Mouse (Mus musculus) frontal cortex, postnatal 36 days (tissue): ENCODE measurements around the gene Pcca.
"Not testable (repeated sequence)": the region's sequence is repeated elsewhere in the genome, so short reads cannot be mapped to it uniquely, and the experiment has no call there.

Source experiments
- DNase-seq, 2 experiments: peaks; one replicate each; pipeline ENCODE4 v3.0.0; 2022; ENCODE audit warnings: low spot score in 2 of 2

Gene Pcca

DNA sequence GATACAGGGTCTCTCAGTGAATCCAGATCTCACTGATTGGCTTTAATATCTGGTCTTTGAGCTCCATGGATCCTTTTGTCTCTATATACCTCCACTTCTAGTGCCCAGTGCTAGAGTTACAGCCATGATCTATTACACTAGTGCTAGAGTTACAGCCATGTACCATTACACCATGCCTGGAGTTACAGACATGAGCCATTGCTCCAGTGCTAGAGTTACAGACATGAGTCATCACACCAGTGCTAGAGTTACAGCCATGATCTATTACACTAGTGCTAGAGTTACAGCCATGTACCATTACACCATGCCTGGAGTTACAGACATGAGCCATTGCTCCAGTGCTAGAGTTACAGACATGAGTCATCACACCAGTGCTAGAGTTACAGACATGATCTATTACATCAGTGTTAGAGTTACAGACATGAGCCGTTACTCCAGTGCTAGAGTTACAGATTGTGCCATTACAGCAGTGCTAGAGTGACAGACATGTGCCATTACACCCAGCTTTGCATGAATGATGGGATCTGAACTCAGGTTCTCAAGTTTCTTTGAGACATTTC, 26.8 kb downstream of the Pcca start:
- not testable (repeated sequence) for DNase-seq

DNA sequence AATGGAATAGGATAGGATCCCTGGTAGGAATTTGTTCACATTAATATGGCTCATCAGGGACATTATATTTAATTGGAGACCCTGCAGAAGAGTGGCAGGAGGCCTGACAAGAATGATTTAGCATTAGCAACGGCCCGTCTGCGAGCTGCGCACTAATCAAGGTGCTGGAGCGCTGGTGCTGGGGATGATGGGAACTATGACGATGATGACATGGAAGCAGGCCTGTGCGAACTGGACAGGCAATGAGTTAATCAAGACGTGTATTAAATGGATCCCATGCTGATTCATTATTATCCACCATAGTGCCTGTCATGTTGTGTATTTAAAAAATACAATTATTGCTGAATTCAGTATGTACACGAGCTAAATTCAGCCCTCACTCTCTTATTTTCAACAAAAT, 36.7 kb downstream of the Pcca start:
- DNase-seq: no peak

DNA sequence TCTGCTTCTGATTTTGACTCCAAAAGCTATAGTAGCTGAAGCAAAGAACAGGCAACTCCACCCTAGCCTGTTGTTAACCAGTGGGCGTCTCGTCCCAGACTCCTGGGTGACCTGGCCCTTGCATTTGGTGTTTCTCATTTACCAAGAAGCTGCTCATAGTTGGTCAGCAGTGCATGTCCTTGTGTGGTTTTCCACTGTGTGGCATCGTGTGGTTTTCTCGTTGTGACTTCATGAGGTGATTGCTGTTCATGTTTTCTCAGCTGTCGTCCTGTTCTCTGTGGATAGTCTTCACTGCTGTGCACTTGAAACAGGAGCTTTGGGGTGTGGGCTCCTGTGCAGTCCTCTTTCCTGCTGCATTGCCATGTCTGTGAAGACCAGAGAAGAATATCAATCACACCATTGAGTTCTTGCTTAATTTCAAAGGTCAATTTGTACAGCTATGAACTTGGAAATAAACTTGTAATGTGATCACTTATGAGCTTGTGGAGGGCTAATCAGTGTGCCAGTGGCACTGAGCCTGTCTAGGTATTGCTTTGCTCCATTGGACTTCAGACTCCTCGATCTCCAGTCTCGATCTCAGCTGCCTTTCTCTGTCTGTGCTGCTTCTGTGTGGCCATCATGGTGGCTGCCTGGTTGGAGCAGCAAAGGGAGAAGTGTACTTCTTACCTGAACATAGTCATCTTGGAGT, 40.1 kb downstream of the Pcca start:
- DNase-seq: no peak

DNA sequence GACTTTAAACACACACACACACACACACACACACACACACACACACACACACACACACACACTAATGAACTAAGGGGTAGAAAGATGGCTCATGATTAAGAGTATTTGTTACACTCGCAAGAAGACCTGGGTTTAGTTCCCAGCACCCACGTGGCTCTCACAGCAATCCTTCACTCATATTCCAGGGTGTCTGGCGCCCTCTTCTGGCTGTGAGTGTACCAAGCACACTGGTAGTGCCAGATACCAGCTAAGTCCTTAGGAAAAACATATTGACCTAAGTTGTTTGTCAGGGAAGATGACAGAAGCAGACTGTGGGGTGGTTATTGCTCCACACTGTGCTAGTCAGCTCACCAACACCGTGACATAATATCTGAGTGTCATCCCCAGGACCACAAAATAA, 43.7 kb downstream of the Pcca start:
- DNase-seq: no peak

DNA sequence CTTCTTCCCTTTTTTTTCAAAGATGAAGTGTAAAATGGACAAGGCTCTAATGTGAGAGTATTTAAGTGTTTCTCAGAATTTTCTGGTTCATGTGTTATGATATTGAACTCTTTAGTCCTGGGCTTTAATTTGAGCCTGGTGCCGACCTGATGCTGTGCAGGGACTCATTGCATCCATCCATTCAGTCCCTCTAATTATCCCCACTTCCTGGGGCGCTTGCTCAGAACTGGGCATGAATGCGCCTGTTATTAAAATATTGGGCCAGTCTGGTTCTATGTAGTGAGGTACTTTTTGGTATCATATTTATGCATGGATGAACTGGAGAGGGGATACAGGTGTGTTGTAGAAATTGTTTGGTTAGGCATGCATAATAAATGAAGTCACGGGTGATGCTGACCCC, 47.9 kb downstream of the Pcca start:
- DNase-seq: no peak

DNA sequence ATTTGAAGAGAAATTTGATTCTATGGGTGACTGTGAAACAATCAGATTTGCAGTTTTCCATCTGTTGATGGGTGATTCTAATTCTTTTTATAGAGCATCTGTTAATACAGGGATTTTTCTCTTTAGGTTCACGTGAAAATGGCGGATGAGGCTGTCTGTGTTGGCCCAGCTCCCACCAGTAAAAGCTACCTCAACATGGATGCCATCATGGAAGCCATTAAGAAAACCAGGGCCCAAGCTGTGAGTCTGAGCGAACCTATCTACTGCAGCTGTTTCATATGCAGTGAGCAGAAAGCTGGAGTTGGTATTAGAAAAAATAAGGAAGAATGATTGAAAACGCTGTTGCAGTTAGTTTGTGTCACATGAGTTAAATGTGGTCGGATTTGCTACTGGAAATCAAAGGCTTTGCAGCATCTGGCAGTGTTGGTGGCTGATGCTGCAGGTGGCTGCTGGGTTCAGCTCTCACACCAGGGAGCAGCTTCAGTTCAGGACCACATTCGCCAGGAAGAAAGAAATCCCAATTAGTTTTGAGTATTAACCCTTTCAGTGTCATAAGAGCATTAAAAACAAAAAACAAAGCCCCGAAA, 48.5 kb downstream of the Pcca start:
- DNase-seq: no peak

DNA sequence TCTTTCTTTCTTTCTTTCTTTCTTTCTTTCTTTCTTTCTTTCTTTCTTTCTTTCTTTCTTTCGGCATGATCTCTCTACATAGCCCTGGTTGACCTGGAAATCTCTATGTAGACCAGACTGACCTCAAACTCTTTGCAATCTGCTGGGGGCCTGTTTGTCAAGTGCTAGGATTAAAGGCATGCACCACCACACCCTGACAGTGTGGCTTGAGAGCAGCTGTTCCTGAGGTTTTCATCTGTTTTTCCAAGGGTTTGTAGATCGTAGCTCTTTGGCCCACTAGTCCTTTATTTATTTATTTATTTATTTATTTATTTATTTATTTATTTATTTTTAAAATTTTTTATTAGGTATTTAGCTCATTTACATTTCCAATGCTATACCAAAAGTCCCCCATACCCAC, 50.0 kb downstream of the Pcca start:
- not testable (repeated sequence) for DNase-seq

DNA sequence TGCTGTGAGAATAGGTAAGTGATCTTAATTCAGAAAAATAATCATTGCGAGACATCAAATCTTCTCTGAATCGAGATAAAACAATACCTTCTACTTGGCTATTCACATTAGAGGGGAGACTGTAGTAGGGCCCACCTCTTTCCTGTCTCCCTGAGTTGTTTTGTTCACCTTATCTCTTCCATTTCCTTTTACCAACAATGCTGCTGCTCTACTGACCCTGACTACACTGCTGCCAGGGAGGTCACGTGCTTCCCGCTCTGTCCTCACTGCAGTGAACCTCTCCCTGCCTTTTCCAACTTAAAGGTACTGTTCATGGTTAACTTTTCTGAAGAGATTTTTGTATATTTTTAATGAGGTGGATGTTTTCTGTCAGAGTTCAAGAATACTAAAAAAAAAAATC, 52.8 kb downstream of the Pcca start:
- DNase-seq: no peak

DNA sequence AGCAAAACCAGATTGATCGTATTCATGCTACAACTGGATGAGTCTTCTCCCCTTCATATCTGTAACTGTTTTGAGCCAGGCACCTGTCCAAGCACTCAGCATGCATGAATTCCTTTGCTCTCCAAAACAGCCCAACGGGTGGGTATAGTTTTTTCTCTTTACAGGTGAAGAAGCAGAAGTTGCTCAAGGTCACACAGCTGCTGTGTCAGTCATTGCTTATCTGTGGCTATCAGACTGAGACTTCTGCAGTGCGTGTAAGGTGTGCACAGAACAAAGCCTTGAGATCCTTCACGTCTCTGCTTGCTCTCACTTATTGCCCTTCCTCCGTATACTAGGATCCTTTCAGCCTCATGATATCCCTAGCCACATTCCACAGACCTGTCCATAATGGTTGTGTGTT, 63.4 kb downstream of the Pcca start:
- DNase-seq: no peak

DNA sequence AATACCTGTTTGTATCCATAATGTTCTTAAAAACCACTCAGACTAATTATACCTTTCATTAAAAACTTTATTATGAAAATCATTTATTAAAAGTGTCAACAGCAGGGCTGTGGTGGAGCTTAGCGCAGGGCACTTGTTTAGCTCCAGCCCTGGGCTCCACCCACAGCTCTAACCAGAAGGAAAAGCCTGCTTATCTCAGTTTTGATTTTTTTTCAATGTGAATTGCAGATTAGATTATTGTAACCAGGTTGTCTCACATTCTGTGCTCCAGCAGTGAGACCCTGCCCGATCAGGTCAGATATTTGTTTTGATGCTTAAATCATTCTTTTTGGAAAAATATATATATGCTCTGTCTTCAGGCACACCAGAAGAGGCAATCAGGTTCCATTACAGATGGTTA, 64.7 kb downstream of the Pcca start:
- DNase-seq: no peak

DNA sequence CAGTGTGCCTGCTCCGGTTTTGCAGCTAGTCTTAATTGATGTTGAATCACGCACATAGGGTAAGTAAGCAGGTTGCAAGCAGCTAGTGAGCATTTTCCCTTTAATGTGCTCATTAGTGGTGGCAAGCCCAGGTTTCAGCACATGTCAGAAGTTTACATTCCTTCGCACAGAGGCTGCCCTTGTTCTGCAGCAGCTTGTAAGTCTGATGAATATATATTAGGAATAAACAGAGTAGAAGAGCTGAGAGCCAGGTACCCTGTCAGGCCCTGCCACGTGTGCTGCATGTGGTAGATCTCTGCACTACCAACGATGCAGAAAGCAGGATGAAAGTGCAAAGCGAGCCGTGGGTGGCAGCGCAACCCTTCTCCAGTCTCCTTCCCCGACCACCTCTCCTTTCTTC, 65.7 kb downstream of the Pcca start:
- no peak for DNase-seq

DNA sequence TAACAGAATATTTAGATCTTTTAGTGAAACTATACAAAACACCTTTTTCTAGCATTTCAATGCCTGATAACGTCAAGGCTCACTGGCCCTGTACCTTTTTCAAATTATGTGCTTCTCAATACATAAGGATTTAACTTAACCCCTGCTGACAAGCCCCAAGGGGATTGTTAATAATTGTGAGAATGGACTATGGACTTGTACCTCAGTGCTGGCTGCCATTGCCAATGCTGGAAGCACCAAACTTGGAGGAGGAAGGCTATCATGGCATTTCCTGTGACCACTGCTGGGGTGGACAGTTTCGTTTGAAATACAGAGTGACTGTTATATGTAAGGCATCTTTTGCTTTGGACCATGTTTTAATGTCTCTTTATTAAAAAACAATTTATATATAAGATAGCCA, 68.6 kb downstream of the Pcca start:
- no peak for DNase-seq

DNA sequence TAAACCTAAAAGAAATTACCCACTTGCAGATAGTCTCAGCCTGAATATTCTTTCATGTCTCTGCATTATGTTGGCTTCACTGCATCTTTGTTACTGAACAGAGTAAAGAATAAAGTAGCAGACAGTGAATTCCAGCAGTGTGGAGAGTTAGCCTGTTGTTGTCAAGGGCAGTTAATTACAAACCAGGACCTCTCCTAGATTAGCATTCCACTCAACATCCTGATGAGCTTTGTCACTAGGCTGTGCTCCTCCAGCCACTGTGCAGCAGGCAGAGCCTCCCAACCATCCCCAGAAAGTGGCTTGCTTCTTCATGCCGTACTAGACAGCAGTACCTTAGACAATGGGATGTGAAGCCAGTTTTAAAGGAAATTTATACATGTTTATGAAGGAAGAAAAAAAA, 72.4 kb downstream of the Pcca start:
- no peak for DNase-seq

DNA sequence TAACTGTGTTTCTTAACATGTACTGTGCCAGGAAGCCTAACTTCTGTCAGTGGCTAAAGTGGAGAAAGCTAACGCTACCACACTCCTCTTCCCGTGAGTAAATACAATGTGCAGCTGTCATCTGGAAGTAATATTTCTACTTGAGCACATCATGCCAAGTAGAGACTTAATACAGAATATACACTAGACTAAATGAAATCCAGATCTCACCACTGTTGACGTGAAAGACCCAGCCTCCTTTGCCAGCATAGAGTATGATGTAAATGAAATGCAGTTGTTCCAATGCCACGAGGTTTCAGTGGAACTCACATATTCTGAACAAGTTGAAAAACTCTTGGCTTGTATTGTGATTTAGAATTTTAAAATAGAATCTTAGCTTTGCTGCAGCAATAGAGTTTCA, 73.3 kb downstream of the Pcca start:
- DNase-seq: no peak

DNA sequence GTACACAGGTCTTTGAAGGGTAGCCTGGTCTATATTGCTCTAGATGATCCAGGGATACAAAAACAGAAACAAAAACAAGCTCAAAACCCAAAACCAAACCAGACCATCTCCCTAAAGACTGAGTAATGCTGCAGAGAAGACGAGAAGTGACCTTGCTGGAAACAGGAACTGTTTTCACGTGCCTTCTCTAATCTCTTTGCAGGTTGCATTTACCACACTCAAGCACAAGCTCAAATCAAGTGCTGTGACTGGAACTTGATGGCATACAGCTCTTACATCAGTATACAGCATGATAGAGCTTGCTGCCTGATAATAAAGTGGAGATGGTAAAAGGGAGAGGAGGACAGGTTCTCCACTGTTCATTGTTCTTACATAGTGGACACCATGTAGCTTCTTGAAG, 74.2 kb downstream of the Pcca start:
- no peak for DNase-seq

DNA sequence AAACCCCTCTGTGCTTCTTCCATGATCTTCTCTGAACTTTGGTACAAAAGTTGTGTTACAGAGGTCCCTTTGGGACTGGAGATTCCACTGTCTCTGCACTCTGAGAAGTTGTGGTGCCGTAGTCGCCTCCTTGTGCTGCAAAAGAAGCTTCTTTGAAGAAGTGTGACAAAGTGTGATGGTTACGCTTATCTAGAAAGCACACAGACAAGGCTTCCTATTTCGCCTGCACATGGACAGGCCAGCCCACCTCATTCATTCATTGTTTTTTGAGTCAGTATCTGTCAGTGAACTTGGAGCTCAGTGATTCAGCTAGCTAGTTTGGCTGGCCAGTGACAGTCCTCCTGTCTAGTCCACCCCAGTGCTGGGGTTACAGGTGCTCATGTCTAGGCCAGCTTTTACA, 76.9 kb downstream of the Pcca start:
- DNase-seq: no peak

DNA sequence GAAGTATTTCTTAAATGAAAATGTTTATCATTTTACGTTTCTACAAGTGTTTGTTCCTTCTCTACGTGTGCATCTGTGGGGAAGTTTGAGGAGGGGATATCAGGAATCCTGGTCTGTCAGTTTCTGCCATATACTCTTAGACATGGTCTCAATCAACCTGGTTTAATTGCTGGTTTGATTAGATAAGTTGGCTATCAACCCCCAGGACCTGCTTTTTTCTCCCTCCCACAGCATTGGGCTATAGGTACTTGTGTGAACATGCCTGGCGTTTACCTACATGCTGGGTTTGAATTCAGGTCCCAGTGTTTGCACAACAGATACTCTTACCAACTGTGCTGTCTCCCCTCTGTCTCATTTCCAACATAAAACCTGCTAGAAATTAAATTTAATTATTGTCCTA, 78.2 kb downstream of the Pcca start:
- DNase-seq: no peak

DNA sequence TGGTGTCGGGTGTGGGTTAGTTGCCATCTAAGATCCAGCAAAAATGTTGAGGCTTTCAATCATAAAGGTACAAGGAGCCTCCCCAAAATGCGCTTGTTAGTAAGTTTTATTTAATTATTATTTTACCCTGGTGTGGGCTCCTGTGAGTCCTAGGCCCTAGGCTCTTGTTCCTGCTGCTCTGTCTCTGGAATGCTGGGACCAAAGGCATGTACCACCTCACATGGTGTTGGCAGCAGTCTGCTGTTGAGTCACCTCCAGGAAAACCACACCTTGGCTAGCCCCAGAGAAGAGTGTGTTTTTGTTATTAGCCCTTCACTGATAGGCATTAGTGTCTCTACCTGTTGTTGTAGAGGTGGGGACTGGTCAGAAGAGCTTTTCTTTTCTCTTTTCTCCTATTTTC, 83.5 kb downstream of the Pcca start:
- no peak for DNase-seq

DNA sequence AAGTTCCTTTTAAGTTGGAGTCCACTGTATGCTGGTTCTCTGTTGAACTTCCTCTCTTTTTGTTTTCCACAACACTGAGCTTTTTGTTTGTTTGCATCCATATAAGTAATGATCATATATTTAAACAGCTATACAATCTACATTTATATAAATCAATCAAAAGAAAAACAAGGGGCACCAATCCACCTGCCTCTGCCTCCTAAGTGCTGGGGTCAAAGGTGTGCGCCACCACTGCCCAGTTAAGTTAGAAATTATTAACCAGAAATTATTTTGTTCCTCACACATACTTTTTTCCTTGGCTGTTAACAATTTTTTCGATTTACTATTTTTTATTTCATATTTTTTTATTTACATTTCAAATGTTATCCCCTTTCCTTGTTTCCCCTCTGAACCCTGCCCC, 99.3 kb downstream of the Pcca start:
- DNase-seq: no peak

DNA sequence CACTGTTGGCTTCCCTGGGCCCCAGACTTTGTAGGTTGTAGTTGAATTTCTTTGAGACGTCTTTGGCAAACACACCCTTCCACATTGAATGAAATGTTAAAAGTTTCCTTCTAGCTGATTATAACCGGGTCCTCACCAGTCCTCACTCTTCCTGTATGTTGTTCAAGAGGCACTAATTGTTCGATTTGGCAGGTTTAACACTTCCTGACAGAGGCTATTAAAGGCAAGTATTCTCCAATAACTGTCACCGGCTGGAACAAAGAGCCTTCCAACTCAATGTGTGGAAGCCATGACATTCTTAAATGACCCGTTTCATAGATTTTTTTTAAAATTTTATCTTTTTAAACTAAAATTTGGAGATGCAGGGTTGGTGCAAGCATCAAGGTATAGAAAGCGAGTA, 102.5 kb downstream of the Pcca start:
- no peak for DNase-seq

DNA sequence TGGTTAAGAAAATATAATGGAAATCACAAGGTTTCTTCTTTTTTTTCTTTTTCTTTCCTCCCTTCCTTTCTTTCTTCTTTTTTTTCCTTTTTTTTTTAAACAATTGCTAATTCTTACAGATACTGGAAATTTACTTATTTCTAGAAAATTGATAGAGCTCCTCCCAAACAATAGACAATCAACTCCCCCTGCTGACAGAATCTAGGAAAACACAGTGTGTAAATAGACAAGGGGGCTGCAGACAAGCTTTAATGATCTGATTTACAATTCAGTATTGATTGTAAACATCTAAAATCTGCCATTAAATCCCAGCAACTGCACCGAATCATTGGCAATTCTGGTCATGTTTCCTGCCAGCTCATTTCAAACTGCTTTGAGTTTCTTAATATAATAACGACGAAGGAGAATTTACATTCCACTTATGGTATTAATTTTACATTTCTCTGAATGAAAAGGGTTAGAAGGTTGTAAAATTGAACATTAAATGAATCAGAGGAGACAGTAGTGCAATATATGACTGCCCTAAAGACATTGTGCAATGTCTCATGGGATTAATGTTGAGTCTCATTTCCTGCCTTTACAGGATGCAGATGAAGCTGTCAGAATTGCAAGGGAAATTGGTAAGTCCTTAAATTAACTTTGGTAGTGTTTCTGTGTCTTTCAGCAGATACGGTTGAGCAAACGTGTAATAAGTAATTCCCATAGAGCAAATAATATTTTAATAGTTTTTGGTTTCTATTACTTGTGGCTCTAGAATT, 103.9 kb downstream of the Pcca start:
- DNase-seq: no peak

DNA sequence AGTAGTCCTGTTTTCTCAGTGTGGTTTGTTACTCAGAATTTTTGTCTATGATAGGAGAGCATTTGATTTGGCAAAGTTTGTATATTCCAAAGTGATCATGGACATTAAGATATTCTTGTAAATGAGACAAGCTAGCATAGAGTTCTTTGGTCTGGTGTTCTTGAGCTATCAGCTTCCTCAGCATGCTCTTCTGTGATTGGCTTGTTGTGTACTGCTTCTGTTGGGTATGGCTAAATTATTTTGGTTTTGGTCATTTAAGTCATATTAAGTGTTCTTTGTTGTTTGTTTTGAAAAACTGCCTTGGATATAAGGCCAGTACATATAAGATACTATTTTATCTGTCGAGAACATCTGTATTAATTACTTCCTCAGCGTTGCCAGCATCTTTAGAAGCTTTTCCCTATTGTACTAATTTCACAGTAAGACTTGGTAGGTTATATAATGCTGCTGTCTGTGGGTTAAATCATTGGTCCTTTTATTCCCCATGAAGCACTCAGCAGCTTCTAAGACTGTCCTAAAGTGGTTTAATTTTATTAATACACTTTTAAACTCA, 105.1 kb downstream of the Pcca start:
- no peak for DNase-seq

DNA sequence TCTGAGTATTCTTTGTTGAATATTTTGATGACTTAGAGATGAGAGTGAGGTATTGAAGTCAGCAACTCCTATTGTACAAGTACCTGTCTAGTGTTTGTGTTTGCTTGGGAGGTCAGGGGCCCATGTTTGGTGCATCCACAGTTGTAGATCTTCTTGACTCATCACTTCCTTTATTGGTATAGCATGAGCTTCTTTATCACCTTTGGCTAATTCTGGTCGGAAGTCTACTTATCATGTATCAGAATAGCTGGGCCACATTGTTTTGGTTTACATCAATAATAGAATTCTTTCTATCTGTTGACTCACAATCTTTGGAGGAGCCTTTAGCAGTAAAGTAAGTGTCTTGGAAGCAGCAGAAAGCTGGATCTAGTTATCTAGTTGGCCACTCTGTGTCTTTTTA, 108.3 kb downstream of the Pcca start:
- DNase-seq: no peak
